Mouse (Mus musculus): ENCODE results near the gene Dctpp1. TPM values are rescaled to one million over a fixed set of nuclear protein-coding genes. Genes with fewer than 3 reads are reported as not detected.

The Dctpp1 gene
- polyA plus RNA-seq, 1 experiment from 2014 or later = 254 TPM

DNA sequence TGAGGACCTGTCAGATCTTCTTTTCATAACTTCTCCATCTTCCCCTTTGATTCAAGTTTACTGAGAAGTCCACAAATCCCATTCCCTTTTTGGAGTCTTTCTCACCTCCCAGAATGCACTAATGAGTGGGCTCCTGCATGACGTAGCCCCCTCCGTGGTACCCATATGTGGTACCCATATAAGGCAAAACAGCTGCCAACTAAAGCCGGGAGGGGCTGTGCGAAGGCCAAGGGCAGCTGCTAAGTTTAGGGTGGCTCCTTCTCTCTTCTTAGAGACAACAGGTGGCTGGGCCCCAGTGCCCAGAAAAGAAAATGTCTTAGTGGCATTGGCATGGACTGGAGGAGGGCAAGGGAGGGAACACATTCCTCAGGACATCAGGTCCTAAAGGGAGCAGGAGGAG is 50.2 kb downstream of the Dctpp1 start:
- no peak for ATAC-seq (ENCODE audit: low FRiP score)
- no peak overlapping the region for H3K27ac ChIP-seq (ENCODE audit: low read depth, low read length)
- 89% methylated on average over 4 of the region's 4 CpGs for WGBS
- no peak overlapping the region for H3K4me2 ChIP-seq
- H3K27me3 ChIP-seq (ENCODE audit: control insufficient read depth, insufficient read depth, low read length) = peaks cover 14% of the 10 kb centered on the region; the same call in 1 of the 2 replicates
- peaks cover 14% of the 10 kb centered on the region for H3K4me1 ChIP-seq (ENCODE audit: control insufficient read depth, insufficient read depth, low read length)
- no peak overlapping the region for H3K4me3 ChIP-seq (ENCODE audit: low read depth, low read length)
- H3K9me3 ChIP-seq (ENCODE audit: control insufficient read depth, low read length) = no peaks in the 10 kb centered on the region
- no peak overlapping the region for H3K9ac ChIP-seq (ENCODE audit: low read length)
- H3K36me3 ChIP-seq (ENCODE audit: control insufficient read depth, insufficient read depth, low read length) = no peaks in the 10 kb centered on the region
- no peak for DNase-seq (ENCODE audit: low spot score, missing footprints)

- Histone ChIP-seq H3K4me2 (peak overlapping the region; percentile 82; the same call in 1 of the 2 replicates), H3K4me1 (ENCODE audit: control insufficient read depth, insufficient read depth, low read length) (peaks cover 10% of the 10 kb centered on the region), H3K36me3 (ENCODE audit: control insufficient read depth, insufficient read depth, low read length) (no peaks in the 10 kb centered on the region), H3K27me3 (ENCODE audit: control insufficient read depth, insufficient read depth, low read length) (peaks cover 11% of the 10 kb centered on the region; the same call in 1 of the 2 replicates), H3K4me3 (ENCODE audit: low read depth, low read length) (no peak overlapping the region), H3K9ac (ENCODE audit: low read length) (no peak overlapping the region), H3K27ac (ENCODE audit: low read depth, low read length) (no peak overlapping the region), H3K9me3 (ENCODE audit: control insufficient read depth, low read length) (no peaks in the 10 kb centered on the region)
- no peak for ATAC-seq (ENCODE audit: low FRiP score)
- 81% methylated on average over 5 of the region's 5 CpGs for WGBS
- DNase-seq (ENCODE audit: low spot score, missing footprints) = no peak
These were observed 50.7 kb downstream of the Dctpp1 start for GRCm38 (mm10) chr7:127209851-127210250.

DNA sequence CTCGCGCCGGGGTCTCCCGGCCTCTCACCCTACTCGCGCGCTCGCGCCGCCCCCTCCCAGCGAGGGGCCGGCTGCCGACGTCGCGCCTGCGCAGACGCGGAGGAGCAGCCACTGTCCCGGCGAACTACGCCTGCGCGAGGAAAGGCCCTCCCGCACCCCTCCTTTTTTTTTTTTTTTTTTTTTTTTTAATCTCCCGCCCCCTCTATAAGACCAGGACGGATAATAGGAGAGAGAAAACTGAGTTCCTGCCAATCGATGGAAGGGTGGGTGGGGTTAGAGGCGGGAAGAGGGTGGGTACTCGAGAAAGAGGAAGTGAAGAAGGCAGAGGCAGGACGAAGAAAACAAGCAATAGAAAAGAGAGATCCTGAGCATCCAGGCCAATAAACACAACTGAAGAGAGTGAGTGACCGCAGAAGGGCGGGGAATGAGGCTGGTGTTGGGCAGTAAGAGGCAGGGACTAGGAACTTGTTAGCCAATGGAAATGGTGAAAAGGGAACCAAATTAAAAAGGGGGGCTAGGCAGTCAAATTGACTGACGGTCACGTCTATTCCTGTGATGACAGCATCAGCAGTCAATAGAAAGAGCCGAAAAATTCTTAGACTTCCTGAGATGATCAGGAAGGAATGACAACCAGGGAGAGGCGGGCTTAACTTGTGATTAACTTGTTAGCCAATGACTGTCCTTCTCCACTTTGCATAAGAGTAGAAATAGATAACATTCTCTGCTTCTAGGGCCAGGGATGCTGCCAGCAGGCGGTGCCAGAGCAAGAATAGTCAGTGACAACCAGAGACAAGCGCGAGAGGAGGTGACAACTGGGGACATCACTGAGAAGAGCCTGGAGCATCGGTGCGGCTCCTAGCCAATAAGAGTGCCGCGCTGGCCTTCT is 51.7 kb downstream of the Dctpp1 start, which contains the start of gene Mylpf:
TSS of gene Mylpf (plus strand) at position 338 of the 886 bp plus-strand sequence.
- H3K4me3 ChIP-seq (ENCODE audit: low read depth, low read length) = peak within 1 kb of the TSS; percentile 86
- H3K4me1 ChIP-seq (ENCODE audit: control insufficient read depth, insufficient read depth, low read length) = peaks cover 10% of the 10 kb centered on the region
- no peaks in the 10 kb centered on the region for H3K9me3 ChIP-seq (ENCODE audit: control insufficient read depth, low read length)
- under 1% methylated on average over 42 of the region's 44 CpGs for WGBS
- peak within 1 kb of the TSS; percentile 82 for H3K4me2 ChIP-seq
- peak within 1 kb of the TSS; percentile 89 for H3K9ac ChIP-seq (ENCODE audit: low read length)
- H3K36me3 ChIP-seq (ENCODE audit: control insufficient read depth, insufficient read depth, low read length) = no peaks in the 10 kb centered on the region
- ATAC-seq (ENCODE audit: low FRiP score) (peak; percentile 92), DNase-seq (ENCODE audit: low spot score, missing footprints) (peak; percentile 99)
- H3K27ac ChIP-seq (ENCODE audit: low read depth, low read length) = peak within 1 kb of the TSS; percentile 75
- H3K27me3 ChIP-seq (ENCODE audit: control insufficient read depth, insufficient read depth, low read length) = peaks cover 3% of the 10 kb centered on the region; the same call in 1 of the 2 replicates

- H3K4me1 ChIP-seq (ENCODE audit: control insufficient read depth, insufficient read depth, low read length) = peaks cover 10% of the 10 kb centered on the region
- H3K4me3 ChIP-seq (ENCODE audit: low read depth, low read length) = peak within 1 kb of the TSS; percentile 86
- no peaks in the 10 kb centered on the region for H3K36me3 ChIP-seq (ENCODE audit: control insufficient read depth, insufficient read depth, low read length)
- H3K9ac ChIP-seq (ENCODE audit: low read length) = peak within 1 kb of the TSS; percentile 89
- H3K27ac ChIP-seq (ENCODE audit: low read depth, low read length) = peak within 1 kb of the TSS; percentile 75
- no peak for DNase-seq (ENCODE audit: low spot score, missing footprints)
- ATAC-seq (ENCODE audit: low FRiP score) = peak; percentile 71
- H3K4me2 ChIP-seq = peak within 1 kb of the TSS; percentile 82
- no peaks in the 10 kb centered on the region for H3K9me3 ChIP-seq (ENCODE audit: control insufficient read depth, low read length)
- 0% methylated on average over 13 of the region's 44 CpGs for WGBS
- H3K27me3 ChIP-seq (ENCODE audit: control insufficient read depth, insufficient read depth, low read length) = no peaks in the 10 kb centered on the region
These were observed 52.3 kb downstream of the Dctpp1 start, which contains the start of gene Tbc1d10b for GRCm38 (mm10) chr7:127208295-127208552. Gene Tbc1d10b (minus strand): TSS chr7:127208468.

GRCm38 (mm10) chr7:127207374-127208294 is 52.9 kb downstream of the Dctpp1 start:
- peak; percentile 29; the same call in 1 of the 2 replicates for ATAC-seq (ENCODE audit: low FRiP score)
- no peaks in the 10 kb centered on the region for H3K9me3 ChIP-seq (ENCODE audit: control insufficient read depth, low read length)
- peaks cover 10% of the 10 kb centered on the region for H3K4me1 ChIP-seq (ENCODE audit: control insufficient read depth, insufficient read depth, low read length)
- H3K4me3 ChIP-seq (ENCODE audit: low read depth, low read length) = peak overlapping the region; percentile 86
- no peaks in the 10 kb centered on the region for H3K36me3 ChIP-seq (ENCODE audit: control insufficient read depth, insufficient read depth, low read length)
- peak overlapping the region; percentile 75 for H3K27ac ChIP-seq (ENCODE audit: low read depth, low read length)
- under 1% methylated on average over 50 of the region's 53 CpGs for WGBS
- H3K9ac ChIP-seq (ENCODE audit: low read length) = peak overlapping the region; percentile 89
- peak overlapping the region; percentile 82 for H3K4me2 ChIP-seq
- peak; percentile 93 for DNase-seq (ENCODE audit: low spot score, missing footprints)
- H3K27me3 ChIP-seq (ENCODE audit: control insufficient read depth, insufficient read depth, low read length) = no peaks in the 10 kb centered on the region

Other genes starting within 250 kb of the Dctpp1 start
- 2.8 and 3.0 TPM in 2 replicates for gene Mvp, start 246.1 kb downstream of the Dctpp1 start, polyA plus RNA-seq (2014; fragmentation: Nextera tagmentation; extraction: Ambion mirVana)
- gene Pagr1b, start 244.2 kb downstream of the Dctpp1 start, polyA plus RNA-seq (2014; fragmentation: Nextera tagmentation; extraction: Ambion mirVana) = not detected in 2 replicates
- gene Pagr1a, start 243.4 kb downstream of the Dctpp1 start, polyA plus RNA-seq (2014; fragmentation: Nextera tagmentation; extraction: Ambion mirVana) = 59.0 and 70.6 TPM in 2 replicates
- 58.8 and 68.8 TPM in 2 replicates for gene Gm42742, start 239.6 kb downstream of the Dctpp1 start, polyA plus RNA-seq (2014; fragmentation: Nextera tagmentation; extraction: Ambion mirVana)
- gene Prrt2, start 239.5 kb downstream of the Dctpp1 start, polyA plus RNA-seq (2014; fragmentation: Nextera tagmentation; extraction: Ambion mirVana) = 2.6 and 4.0 TPM in 2 replicates
- 64.3 and 80.7 TPM in 2 replicates for gene Maz, start 233.7 kb downstream of the Dctpp1 start, polyA plus RNA-seq (2014; fragmentation: Nextera tagmentation; extraction: Ambion mirVana)
- 178 and 195 TPM in 2 replicates for gene Kif22, start 218.2 kb downstream of the Dctpp1 start, polyA plus RNA-seq (2014; fragmentation: Nextera tagmentation; extraction: Ambion mirVana)
- not detected in 2 replicates for gene Zg16, start 173.4 kb downstream of the Dctpp1 start, polyA plus RNA-seq (2014; fragmentation: Nextera tagmentation; extraction: Ambion mirVana)
- gene AI467606, start 169.3 kb downstream of the Dctpp1 start, polyA plus RNA-seq (2014; fragmentation: Nextera tagmentation; extraction: Ambion mirVana) = 1.3 and 1.7 TPM in 2 replicates
- 5.7 and 6.2 TPM in 2 replicates for gene Qprt, start 138.5 kb downstream of the Dctpp1 start, polyA plus RNA-seq (2014; fragmentation: Nextera tagmentation; extraction: Ambion mirVana)
- gene Spn, start 122.9 kb downstream of the Dctpp1 start, polyA plus RNA-seq (2014; fragmentation: Nextera tagmentation; extraction: Ambion mirVana) = 0.19 TPM in 1 of 2 replicates, not detected in the other
- gene Cd2bp2, start 64.7 kb downstream of the Dctpp1 start, polyA plus RNA-seq (2014; fragmentation: Nextera tagmentation; extraction: Ambion mirVana) = 85.3 and 88.0 TPM in 2 replicates
- 16.9 and 19.3 TPM in 2 replicates for gene Tbc1d10b, start 52.2 kb downstream of the Dctpp1 start, polyA plus RNA-seq (2014; fragmentation: Nextera tagmentation; extraction: Ambion mirVana)
- 11.7 and 13.2 TPM in 2 replicates for gene Mylpf, start 51.8 kb downstream of the Dctpp1 start, polyA plus RNA-seq (2014; fragmentation: Nextera tagmentation; extraction: Ambion mirVana)
- gene Zfp553, start 27.6 kb downstream of the Dctpp1 start, polyA plus RNA-seq (2014; fragmentation: Nextera tagmentation; extraction: Ambion mirVana) = 30.3 and 32.4 TPM in 2 replicates
- gene Sept1, start 27.6 kb downstream of the Dctpp1 start, polyA plus RNA-seq (2014; fragmentation: Nextera tagmentation; extraction: Ambion mirVana) = 24.6 and 29.8 TPM in 2 replicates
- gene Zfp771, start 16.4 kb downstream of the Dctpp1 start, polyA plus RNA-seq (2014; fragmentation: Nextera tagmentation; extraction: Ambion mirVana) = 49.3 and 54.0 TPM in 2 replicates
- 79.0 and 84.5 TPM in 2 replicates for gene Sephs2, start 13.3 kb upstream of the Dctpp1 start, polyA plus RNA-seq (2014; fragmentation: Nextera tagmentation; extraction: Ambion mirVana)
- gene Itgal, start 35.6 kb upstream of the Dctpp1 start, polyA plus RNA-seq (2014; fragmentation: Nextera tagmentation; extraction: Ambion mirVana) = 0.63 and 0.69 TPM in 2 replicates
- 5.8 and 7.5 TPM in 2 replicates for gene Zfp768, start 84.9 kb upstream of the Dctpp1 start, polyA plus RNA-seq (2014; fragmentation: Nextera tagmentation; extraction: Ambion mirVana)
- 6.4 and 6.5 TPM in 2 replicates for gene Zfp747, start 115.3 kb upstream of the Dctpp1 start, polyA plus RNA-seq (2014; fragmentation: Nextera tagmentation; extraction: Ambion mirVana)
- 6.1 and 6.5 TPM in 2 replicates for gene 9130019O22Rik, start 126.5 kb upstream of the Dctpp1 start, polyA plus RNA-seq (2014; fragmentation: Nextera tagmentation; extraction: Ambion mirVana)
- 5.0 and 6.4 TPM in 2 replicates for gene E430018J23Rik, start 132.9 kb upstream of the Dctpp1 start, polyA plus RNA-seq (2014; fragmentation: Nextera tagmentation; extraction: Ambion mirVana)
- gene Zfp764, start 146.1 kb upstream of the Dctpp1 start, polyA plus RNA-seq (2014; fragmentation: Nextera tagmentation; extraction: Ambion mirVana) = 6.8 and 7.1 TPM in 2 replicates
- 32.7 and 34.5 TPM in 2 replicates for gene Zfp688, start 161.4 kb upstream of the Dctpp1 start, polyA plus RNA-seq (2014; fragmentation: Nextera tagmentation; extraction: Ambion mirVana)
- gene Zfp689, start 188.4 kb upstream of the Dctpp1 start, polyA plus RNA-seq (2014; fragmentation: Nextera tagmentation; extraction: Ambion mirVana) = 12.6 and 15.0 TPM in 2 replicates
- gene Prr14, start 198.9 kb upstream of the Dctpp1 start, polyA plus RNA-seq (2014; fragmentation: Nextera tagmentation; extraction: Ambion mirVana) = 70.3 and 72.4 TPM in 2 replicates
- gene Fbrs, start 218.5 kb upstream of the Dctpp1 start, polyA plus RNA-seq (2014; fragmentation: Nextera tagmentation; extraction: Ambion mirVana) = 9.8 and 10.7 TPM in 2 replicates

Data from midbrain, embryonic 11.5 days (tissue).